Mouse (Mus musculus): ENCODE measurements around the gene Opcml.

GRCm38 (mm10) chr9:28748902-28749301 lies 958.3 kb downstream of the Opcml start:
- TF ChIP-seq CTCF (conservative IDR thresholded peaks at IDR 0.05; ENCODE audit: insufficient read depth, insufficient read length, low read depth, low read length) (peak; percentile 51), POLR2A (IDR thresholded peaks at IDR 0.05; ENCODE audit: low read depth, low read length) (no peak)
